ENCODE assay signal across 27 mouse cellular contexts in the genomic region with DNA sequence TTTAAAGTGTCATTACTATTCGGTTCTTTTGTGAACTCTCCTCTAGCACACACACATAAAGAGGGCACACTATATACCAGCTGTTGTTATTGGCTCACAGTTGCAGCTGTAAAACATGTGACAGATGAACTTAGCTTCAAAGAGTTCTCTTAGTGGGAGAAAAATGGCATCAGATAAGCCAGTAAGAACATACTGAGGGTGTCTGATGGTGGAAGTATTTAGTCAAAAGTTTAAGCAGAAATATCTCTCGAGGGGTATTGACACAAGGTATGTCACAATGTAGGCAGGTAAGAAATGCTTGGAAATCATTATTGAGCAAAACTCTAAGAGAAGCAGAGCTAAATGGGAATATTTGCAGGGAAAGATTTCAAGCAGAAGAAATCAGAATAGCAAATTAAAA.
"Had no signal": no experiment of that assay in that cellular context is flagged by ENCODE, and none has a peak within 500 bp of the region (broad histone marks: within the 10 kb centered on the region; RNA-seq: fewer than 3 reads in every experiment).

No protein-coding gene starts in this region.

- H3K36me3 ChIP-seq: limb, embryonic 10.5 days; limb, embryonic 12.5 days; limb, embryonic 13.5 days; limb, embryonic 15.5 days; liver, embryonic 12.5 days; liver, embryonic 13.5 days; liver, embryonic 15.5 days; lung, embryonic 15.5 days; midbrain, embryonic 12.5 days; midbrain, embryonic 13.5 days; midbrain, embryonic 15.5 days had no signal

- H3K27me3 ChIP-seq: limb, embryonic 12.5 days; limb, embryonic 13.5 days; limb, embryonic 15.5 days; liver, embryonic 12.5 days; liver, embryonic 13.5 days; liver, embryonic 15.5 days; lung, embryonic 15.5 days; megakaryocyte, embryonic 14.5 days; midbrain, embryonic 12.5 days; midbrain, embryonic 13.5 days; midbrain, embryonic 15.5 days had no signal

- DNase-seq: left cerebral cortex, postnatal 4 days; liver; liver, embryonic 13.5 days; liver, postnatal 0 days; lung, adult 18-20 months; lung, adult 2 months; lung, embryonic 14.5 days; lung, postnatal 10 days; lung, postnatal 14 days; lung, postnatal 36 days; lung, postnatal 4 days; midbrain, embryonic 14.5 days had no signal

- H3K9me3 ChIP-seq: limb, embryonic 10.5 days; limb, embryonic 12.5 days; limb, embryonic 13.5 days; limb, embryonic 15.5 days; liver, embryonic 12.5 days; liver, embryonic 13.5 days; liver, embryonic 15.5 days; lung, embryonic 15.5 days; midbrain, embryonic 12.5 days; midbrain, embryonic 13.5 days; midbrain, embryonic 15.5 days had no signal

- H3K27ac ChIP-seq: left cerebral cortex, adult 2 months; limb, embryonic 10.5 days; limb, embryonic 12.5 days; limb, embryonic 13.5 days; limb, embryonic 15.5 days; liver, embryonic 12.5 days; liver, embryonic 13.5 days; liver, embryonic 14.5 days; liver, embryonic 15.5 days; lung, embryonic 15.5 days; macrophage; midbrain, embryonic 12.5 days; midbrain, embryonic 13.5 days; midbrain, embryonic 15.5 days had no signal

- H3K4me3 ChIP-seq: left cerebral cortex, adult 2 months; limb, embryonic 10.5 days; limb, embryonic 12.5 days; limb, embryonic 13.5 days; limb, embryonic 15.5 days; liver, embryonic 12.5 days; liver, embryonic 13.5 days; liver, embryonic 15.5 days; lung, embryonic 15.5 days; megakaryocyte, embryonic 14.5 days; midbrain, embryonic 12.5 days; midbrain, embryonic 13.5 days; midbrain, embryonic 15.5 days; myocyte had no signal

- H3K4me1 ChIP-seq: limb, embryonic 10.5 days; limb, embryonic 12.5 days; limb, embryonic 13.5 days; limb, embryonic 15.5 days; liver, embryonic 12.5 days; liver, embryonic 13.5 days; liver, embryonic 15.5 days; lung, embryonic 15.5 days; megakaryocyte, embryonic 14.5 days; midbrain, embryonic 12.5 days; midbrain, embryonic 15.5 days had no signal
